Mouse (Mus musculus) kidney, adult 2 months (tissue): ENCODE measurements around the gene Pip4k2b.

Experiments used
- CTCF ChIP-seq: fragments of 200-500 bp; conservative IDR thresholded peaks from 2 replicates; pipeline ENCODE4 v1.5.1; 2011; ENCODE audit warnings: low read depth, mild to moderate bottlenecking, control low read depth, low read length, moderate library complexity, mixed read lengths; ENCODE audit not compliant: insufficient read depth, insufficient read length
- POLR2A ChIP-seq: fragments of 200-500 bp; IDR thresholded peaks from one replicate; pipeline ENCODE4 v1.6.1; 2011; ENCODE audit warnings: low read depth, low read length, control low read depth

- TF ChIP-seq CTCF = no peak
- no peak for TF ChIP-seq POLR2A
Observed at GRCm38 (mm10) chr11:97713896-97714295, 30.6 kb downstream of the Pip4k2b start.
